Mouse (Mus musculus): ENCODE data around the gene En2.

DNA sequence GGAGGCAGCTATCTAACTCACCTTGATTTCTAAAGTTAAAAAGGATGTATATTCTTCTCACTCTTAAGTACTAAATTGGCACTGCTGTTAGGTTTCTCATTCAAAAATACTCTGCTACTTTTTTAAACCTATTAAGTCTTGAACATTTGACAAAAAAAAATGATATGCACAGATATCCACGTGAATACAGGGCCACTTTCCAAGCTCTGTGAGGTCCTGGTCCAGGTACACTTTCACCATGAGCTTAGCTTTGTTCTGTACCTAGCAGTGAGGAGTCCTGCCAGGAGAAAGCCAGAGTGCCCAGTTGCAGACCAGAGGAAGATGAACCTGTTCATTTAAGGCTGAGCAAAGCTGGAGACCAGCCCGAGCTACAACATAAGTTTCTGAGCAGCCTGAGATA, 47.9 kb downstream of the En2 start:
- TF ChIP-seq BHLHE40 (IDR thresholded peaks at IDR 0.05; ENCODE audit: low read depth, low read length): no peak
- no peak for TF ChIP-seq CTCF (conservative IDR thresholded peaks at IDR 0.05 in 1 of 2, IDR thresholded peaks at IDR 0.05 in 1 of 2; ENCODE audit: low read depth in 2 of 2, low read length in 2 of 2)
- TF ChIP-seq GABPA (IDR thresholded peaks at IDR 0.05; ENCODE audit: insufficient replicate concordance, low read depth, low read length): no peak
- TF ChIP-seq MYC (IDR thresholded peaks at IDR 0.05; ENCODE audit: low read depth, low read length): no peak
- TF ChIP-seq ETS1 (conservative IDR thresholded peaks at IDR 0.05; ENCODE audit: low read depth, low read length): no peak
- no peak for TF ChIP-seq TCF12 (IDR thresholded peaks at IDR 0.05; ENCODE audit: low read depth, low read length)
- no peak for TF ChIP-seq POLR2AphosphoS2 (IDR thresholded peaks at IDR 0.05; ENCODE audit: low read depth, low read length)
- TF ChIP-seq POLR2A (IDR thresholded peaks at IDR 0.05; ENCODE audit: low read depth, low read length): no peak
- TF ChIP-seq EP300 (IDR thresholded peaks at IDR 0.05; ENCODE audit: low read length): no peak
- TF ChIP-seq CHD2 (IDR thresholded peaks at IDR 0.05; ENCODE audit: low read length): no peak
- no peak for TF ChIP-seq UBTF (IDR thresholded peaks at IDR 0.05; ENCODE audit: low read depth, low read length)

Measured in CH12.LX (cell line).